Mouse (Mus musculus): ENCODE measurements at regions not wholly inside any gene's neighbourhood (a gene's known extent, or its start where the extent isn't known, plus 50 kb on each side); places are given as distances from the start of the nearest gene placed in this dataset.
A peak's percentile ranks its signal among the peaks of the same experiment; 100 is the strongest.

DNA sequence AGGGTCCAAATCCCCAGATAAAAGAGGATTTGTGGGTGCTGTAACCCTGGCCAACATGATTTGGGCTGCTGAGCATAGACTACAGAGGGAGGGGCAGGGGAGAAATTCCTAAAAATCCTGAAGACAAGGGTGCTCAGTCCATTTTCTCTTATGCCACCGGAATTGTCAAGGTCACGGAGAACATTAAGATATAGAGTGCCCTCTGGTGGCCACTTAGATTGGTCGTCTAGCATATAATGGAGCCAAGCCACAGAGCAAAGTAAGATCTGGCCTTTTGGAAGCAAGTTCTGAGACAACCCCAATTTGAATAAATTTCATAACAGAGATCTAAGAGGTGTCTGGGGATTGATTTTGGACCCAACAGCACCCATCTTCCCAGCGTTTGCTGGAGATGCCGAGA is 250.0 kb downstream of the Prr32 start:
- DNase-seq, result peak; percentile 20

Data from adrenal gland, postnatal 14 days (tissue).